Mouse (Mus musculus): ENCODE measurements around the gene Flrt2.

GRCm38 (mm10) chr12:95675711-95676110 lies 16.3 kb upstream of the Flrt2 start:
- TF ChIP-seq EP300 (IDR thresholded peaks at IDR 0.05; ENCODE audit: insufficient read depth, low read depth, low read length) (no peak), CTCF (IDR thresholded peaks at IDR 0.05; ENCODE audit: low read depth, low read length) (no peak), POLR2A (IDR thresholded peaks at IDR 0.05; ENCODE audit: insufficient read depth, low read length) (no peak)

Data from ES-Bruce4 (cell line).